Mouse (Mus musculus) kidney, adult 2 months (tissue): ENCODE measurements around the gene Ccnt1. TPM values are rescaled to one million over a fixed set of nuclear protein-coding genes. Genes with fewer than 3 reads are reported as not detected.
"Not testable (repeated sequence)": the region's sequence is repeated elsewhere in the genome, so short reads cannot be mapped to it uniquely, and the experiment has no call there.

Source experiments
- DNase-seq: peaks from one replicate; pipeline ENCODE4 v3.0.0; 2021
- H3K27ac ChIP-seq: fragments of 200-500 bp; 2 replicates; pipeline ENCODE4 v1.5.1; 2012; ENCODE audit warnings: low read depth, low read length, control low read depth, inconsistent platforms; ENCODE audit not compliant: insufficient read depth
- H3K27me3 ChIP-seq: fragments of 200-500 bp; replicated peaks from 2 replicates; pipeline ENCODE4 v1.6.1; 2012; ENCODE audit warnings: mild to moderate bottlenecking, moderate library complexity, low read length, inconsistent platforms; ENCODE audit not compliant: control insufficient read depth, insufficient read depth
- H3K36me3 ChIP-seq: fragments of 200-500 bp; 2 replicates; pipeline ENCODE4 v1.6.1; 2012; ENCODE audit warnings: mild to moderate bottlenecking, moderate library complexity, low read length, inconsistent platforms; ENCODE audit not compliant: control insufficient read depth, insufficient read depth
- H3K4me1 ChIP-seq: fragments of 200-500 bp; 2 replicates; pipeline ENCODE4 v1.6.1; 2011; ENCODE audit warnings: low read length; ENCODE audit not compliant: control insufficient read depth, insufficient read depth
- H3K4me3 ChIP-seq: fragments of 200-500 bp; 2 replicates; pipeline ENCODE4 v1.5.1; 2011; ENCODE audit warnings: mild to moderate bottlenecking, low read depth, low read length, control low read depth; ENCODE audit not compliant: insufficient read depth
- CTCF ChIP-seq: fragments of 200-500 bp; conservative IDR thresholded peaks from 2 replicates; pipeline ENCODE4 v1.5.1; 2011; ENCODE audit warnings: low read depth, mild to moderate bottlenecking, control low read depth, low read length, moderate library complexity, mixed read lengths; ENCODE audit not compliant: insufficient read depth, insufficient read length
- POLR2A ChIP-seq: fragments of 200-500 bp; IDR thresholded peaks from one replicate; pipeline ENCODE4 v1.6.1; 2011; ENCODE audit warnings: low read depth, low read length, control low read depth
- WGBS: fragments of 180-500 bp; shearing (Covaris S2); methylation state at CpG from one replicate; pipeline ENCODE4 v1.1.7; 2018; 5-methylcytosine and 5-hydroxymethylcytosine counted together
- polyA plus RNA-seq: library from polyadenylated mRNA; depleted of rRNA; stranded (reverse); fragments of >200 nt; gene quantifications from 2 replicates; pipeline ENCODE4 v1.2.3, GENCODE M21; 2012

The Ccnt1 gene
- polyA plus RNA-seq, 1 experiment = 11.0 TPM

- no peak for TF ChIP-seq CTCF
- no peak for TF ChIP-seq POLR2A
- no peak overlapping the region for H3K27ac ChIP-seq
- WGBS = 60% methylated on average over 5 of the region's 5 CpGs
These were observed 24.3 kb upstream of the Ccnt1 start for GRCm38 (mm10) chr15:98595049-98595448.

GRCm38 (mm10) chr15:98594193-98594592 lies 23.5 kb upstream of the Ccnt1 start:
- Histone ChIP-seq H3K4me1 (peaks cover 10% of the 10 kb centered on the region; the same call in 1 of the 2 replicates), H3K36me3 (peaks cover 9% of the 10 kb centered on the region)
- WGBS = 84% methylated on average over 19 of the region's 19 CpGs

More at GRCm38 (mm10) chr15:98595049-98595448, 24.3 kb upstream of the Ccnt1 start:
- Histone ChIP-seq H3K4me3 (no peak overlapping the region), H3K36me3 (peaks cover 9% of the 10 kb centered on the region), H3K27me3 (no peaks in the 10 kb centered on the region), H3K4me1 (peaks cover 10% of the 10 kb centered on the region; the same call in 1 of the 2 replicates)
- peak; percentile 38 for DNase-seq

GRCm38 (mm10) chr15:98591396-98591795 lies 20.7 kb upstream of the Ccnt1 start:
- 31% methylated on average over 4 of the region's 4 CpGs for WGBS
- H3K36me3 ChIP-seq = peaks cover 9% of the 10 kb centered on the region
- H3K4me1 ChIP-seq = peaks cover 10% of the 10 kb centered on the region; the same call in 1 of the 2 replicates
- TF ChIP-seq CTCF (no peak), POLR2A (no peak)
- DNase-seq = no peak
- no peaks in the 10 kb centered on the region for H3K27me3 ChIP-seq
- no peak overlapping the region for H3K27ac ChIP-seq
- H3K4me3 ChIP-seq = no peak overlapping the region

More at GRCm38 (mm10) chr15:98594193-98594592, 23.5 kb upstream of the Ccnt1 start:
- Histone ChIP-seq H3K27ac (no peak overlapping the region), H3K4me3 (no peak overlapping the region), H3K27me3 (no peaks in the 10 kb centered on the region)
- TF ChIP-seq POLR2A = no peak
- no peak for TF ChIP-seq CTCF
- no peak for DNase-seq

- Histone ChIP-seq H3K36me3 (peaks cover 5% of the 10 kb centered on the region; the same call in 1 of the 2 replicates), H3K27ac (no peak overlapping the region), H3K27me3 (no peaks in the 10 kb centered on the region), H3K4me1 (peaks cover 7% of the 10 kb centered on the region; the same call in 1 of the 2 replicates), H3K4me3 (no peak overlapping the region)
- 66% methylated on average over 7 of the region's 7 CpGs for WGBS
- TF ChIP-seq CTCF = no peak
- no peak for TF ChIP-seq POLR2A
- DNase-seq = no peak
These were observed 19.1 kb upstream of the Ccnt1 start for GRCm38 (mm10) chr15:98589640-98590336.

GRCm38 (mm10) chr15:98587751-98588150 lies 17.0 kb upstream of the Ccnt1 start:
- no peaks in the 10 kb centered on the region for H3K36me3 ChIP-seq
- no peak for DNase-seq
- no peaks in the 10 kb centered on the region for H3K27me3 ChIP-seq
- TF ChIP-seq CTCF (no peak), POLR2A (no peak)
- WGBS = 83% methylated on average over 11 of the region's 11 CpGs
- peaks cover 8% of the 10 kb centered on the region; the same call in 1 of the 2 replicates for H3K4me1 ChIP-seq
- no peak overlapping the region for H3K27ac ChIP-seq
- no peak overlapping the region for H3K4me3 ChIP-seq

GRCm38 (mm10) chr15:98586141-98586540 lies 15.4 kb upstream of the Ccnt1 start:
- not testable (repeated sequence) for H3K27me3 ChIP-seq, H3K36me3 ChIP-seq, DNase-seq, H3K4me3 ChIP-seq
- peaks cover 11% of the 10 kb centered on the region; the same call in 1 of the 2 replicates for H3K4me1 ChIP-seq
- 78% methylated on average over 9 of the region's 9 CpGs for WGBS
- peak overlapping the region; percentile 91 for H3K27ac ChIP-seq

GRCm38 (mm10) chr15:98585421-98585820 lies 14.7 kb upstream of the Ccnt1 start:
- peaks cover 11% of the 10 kb centered on the region; the same call in 1 of the 2 replicates for H3K4me1 ChIP-seq
- no peaks in the 10 kb centered on the region for H3K36me3 ChIP-seq
- no peak overlapping the region for H3K4me3 ChIP-seq
- TF ChIP-seq POLR2A (no peak), CTCF (no peak)
- WGBS = 39% methylated on average over 7 of the region's 7 CpGs
- H3K27ac ChIP-seq = peak overlapping the region; percentile 91
- H3K27me3 ChIP-seq = no peaks in the 10 kb centered on the region
- peak; percentile 72 for DNase-seq
